Mouse (Mus musculus) liver, embryonic 14.5 days (tissue): ENCODE results near the gene Gm3854. TPM values are rescaled to one million over a fixed set of nuclear protein-coding genes. Genes with fewer than 3 reads are reported as not detected.
"Not testable (repeated sequence)": the region's sequence is repeated elsewhere in the genome, so short reads cannot be mapped to it uniquely, and the experiment has no call there.

Source experiments
- ATAC-seq: fragments of 200-750 bp; cut with Nextera tagmentation; 2 replicates; pipeline ENCODE4 v1.8.0; 2017; ENCODE audit warnings: moderate number of reproducible peaks, mild to moderate bottlenecking, moderate library complexity; ENCODE audit not compliant: insufficient read depth
- DNase-seq, 3 experiments: peaks; one replicate each; pipeline ENCODE4 v3.0.0-alpha.2; 2012 to 2013; ENCODE audit warnings: low read depth in 3 of 3, low spot score in 3 of 3
- H3K27ac ChIP-seq: fragments of 300-500 bp; sonication (generic); 2 replicates; pipeline ENCODE4 v1.5.1; 2014; ENCODE audit warnings: moderate library complexity, mild to moderate bottlenecking, control low read depth, inconsistent platforms
- H3K27me3 ChIP-seq: fragments of 300-500 bp; sonication (generic); 2 replicates; pipeline ENCODE4 v1.6.1; 2014; ENCODE audit warnings: mild to moderate bottlenecking, low read length, moderate library complexity; ENCODE audit not compliant: control insufficient read depth, insufficient read depth
- H3K36me3 ChIP-seq: fragments of 300-500 bp; sonication (generic); replicated peaks from 2 replicates; pipeline ENCODE4 v1.6.1; 2014; ENCODE audit warnings: low read depth; ENCODE audit not compliant: control insufficient read depth, insufficient read depth
- H3K4me1 ChIP-seq, 2 experiments: fragments of 200-500 bp in 1 of 2; fragments of 300-500 bp in 1 of 2; sonication (generic) in 1 of 2; replicated peaks; 2 replicates each; pipeline ENCODE4 v1.6.1; 2012 to 2014; ENCODE audit warnings: antibody characterized with exemption in 1 of 2, inconsistent platforms in 1 of 2, low read length in 1 of 2; ENCODE audit not compliant: control insufficient read depth in 2 of 2, insufficient read depth in 2 of 2
- H3K4me2 ChIP-seq: fragments of 300-500 bp; sonication (generic); 2 replicates; pipeline ENCODE4 v1.6.1; 2014; ENCODE audit warnings: low read depth, mild to moderate bottlenecking, control low read depth, moderate library complexity
- H3K4me3 ChIP-seq, 2 experiments: fragments of 200-500 bp in 1 of 2; fragments of 300-500 bp in 1 of 2; sonication (generic) in 1 of 2; 2 replicates each; pipeline ENCODE4 v1.5.1; 2012 to 2014; ENCODE audit warnings: low read depth in 2 of 2, low read length in 2 of 2, mild to moderate bottlenecking in 2 of 2, control low read depth in 1 of 2, inconsistent platforms in 1 of 2, moderate library complexity in 1 of 2; ENCODE audit not compliant: insufficient read depth in 1 of 2
- H3K9ac ChIP-seq: fragments of 300-500 bp; sonication (generic); replicated peaks from 2 replicates; pipeline ENCODE4 v1.6.1; 2014; ENCODE audit warnings: mild to moderate bottlenecking, control low read depth, moderate library complexity
- H3K9me3 ChIP-seq: fragments of 300-500 bp; sonication (generic); 2 replicates; pipeline ENCODE4 v1.6.1; 2016; ENCODE audit warnings: low read length, mixed read lengths; ENCODE audit not compliant: control insufficient read depth
- CTCF ChIP-seq: IDR thresholded peaks from 2 replicates; pipeline ENCODE4 v1.5.1; 2016; ENCODE audit warnings: antibody characterized with exemption, low read depth, control low read depth
- EP300 ChIP-seq: IDR thresholded peaks from 2 replicates; pipeline ENCODE4 v1.6.1; 2016; ENCODE audit warnings: antibody characterized with exemption, low read depth
- WGBS: fragments of 180-500 bp; shearing (Covaris S2); extraction: QIAGEN DNeasy Blood & Tissue Kit; methylation state at CpG from one replicate; pipeline ENCODE4 v1.1.7; 2014; ENCODE audit not compliant: insufficient replicate concordance; 5-methylcytosine and 5-hydroxymethylcytosine counted together
- polyA plus RNA-seq, 2 experiments: library from polyadenylated mRNA; depleted of rRNA in 1 of 2; stranded (reverse) in 1 of 2; unstranded in 1 of 2; fragments of >200 nt; fragmentation: Nextera tagmentation in 1 of 2; extraction: Ambion mirVana in 1 of 2; gene quantifications; 2 replicates each; pipeline versions ENCODE4 v1.2.1 to v1.2.3; 2012 to 2014

The Gm3854 gene
- polyA plus RNA-seq, 2 experiments: 0.06 to 0.20 TPM

GRCm38 (mm10) chr7:6361756-6362155 lies 18.2 kb downstream of the Gm3854 start:
- H3K4me1 ChIP-seq: peaks cover 26 to 32% of the 10 kb centered on the region in 2 experiments
- no peak overlapping the region for H3K27ac ChIP-seq
- peak overlapping the region; percentile 38 for H3K9ac ChIP-seq
- WGBS: 23% methylated on average over 7 of the region's 7 CpGs
- no peaks in the 10 kb centered on the region for H3K9me3 ChIP-seq
- H3K36me3 ChIP-seq: no peaks in the 10 kb centered on the region
- DNase-seq (no peak), ATAC-seq (no peak)
- H3K27me3 ChIP-seq: no peaks in the 10 kb centered on the region
- peak overlapping the region; percentile 69 for H3K4me2 ChIP-seq
- peak overlapping the region; percentile 63 to 73 for H3K4me3 ChIP-seq
- no peak for TF ChIP-seq CTCF
- TF ChIP-seq EP300: no peak

DNA sequence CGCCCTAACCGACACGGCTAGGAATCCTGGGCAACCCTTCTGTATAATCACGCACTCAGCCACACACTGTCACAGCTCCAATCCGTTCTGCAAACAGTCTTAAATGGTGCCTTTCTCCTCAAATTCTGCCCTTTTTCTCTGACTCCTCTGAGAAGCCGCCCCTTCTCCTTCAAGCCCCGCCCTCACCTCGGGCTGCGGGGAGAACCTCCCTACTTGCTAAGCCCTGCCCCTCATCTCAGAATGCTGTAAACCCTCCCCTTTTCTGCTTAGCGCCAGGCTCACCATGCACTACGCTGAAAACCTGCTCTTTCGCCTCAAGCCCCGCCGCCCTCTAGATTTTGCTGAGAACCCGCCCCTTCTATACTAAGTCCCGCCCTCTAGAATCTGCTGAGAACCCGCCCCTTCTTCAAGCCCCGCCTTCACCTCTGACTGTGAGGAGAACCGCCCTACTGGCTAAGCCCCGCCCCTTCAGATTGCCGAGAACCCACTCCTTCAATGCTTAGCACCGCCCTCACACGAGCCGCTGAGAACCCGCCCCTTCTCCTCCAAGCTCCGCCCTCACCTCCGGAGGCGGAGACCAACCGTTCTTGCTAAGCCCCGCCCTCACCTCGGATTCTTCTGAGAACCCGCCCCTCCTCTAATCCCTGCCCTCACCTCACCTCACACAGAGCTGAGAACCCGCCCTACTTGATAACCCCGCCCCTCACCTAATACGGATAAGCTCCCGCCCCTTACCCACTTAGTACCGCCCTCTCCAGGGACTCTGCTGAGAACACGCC lies 18.9 kb downstream of the Gm3854 start:
- peak overlapping the region; percentile 63 to 73 for H3K4me3 ChIP-seq
- peak; percentile 84 for ATAC-seq
- H3K36me3 ChIP-seq: no peaks in the 10 kb centered on the region
- H3K4me1 ChIP-seq: peaks cover 32 to 38% of the 10 kb centered on the region in 2 experiments
- peak; percentile 83 to 92 (median 89) for DNase-seq
- peak overlapping the region; percentile 38 for H3K9ac ChIP-seq
- no peak for TF ChIP-seq CTCF
- TF ChIP-seq EP300: no peak
- peak overlapping the region; percentile 69 for H3K4me2 ChIP-seq
- no peaks in the 10 kb centered on the region for H3K27me3 ChIP-seq
- WGBS: under 1% methylated on average over 36 of the region's 38 CpGs
- peak overlapping the region; percentile 38 for H3K27ac ChIP-seq
- no peaks in the 10 kb centered on the region for H3K9me3 ChIP-seq

- DNase-seq: peak; percentile 79 to 89 (median 81)
- H3K9ac ChIP-seq: peak within 1 kb of the TSS; percentile 41
- TF ChIP-seq CTCF: peak; percentile 57
- no peak for TF ChIP-seq EP300
- peaks cover 35 to 41% of the 10 kb centered on the region in 2 experiments for H3K4me1 ChIP-seq
- peak within 1 kb of the TSS; percentile 38 for H3K27ac ChIP-seq
- H3K9me3 ChIP-seq: no peaks in the 10 kb centered on the region
- no peaks in the 10 kb centered on the region for H3K36me3 ChIP-seq
- H3K4me2 ChIP-seq: peak within 1 kb of the TSS; percentile 69
- under 1% methylated on average over 23 of the region's 23 CpGs for WGBS
- H3K27me3 ChIP-seq: no peaks in the 10 kb centered on the region
- peak; percentile 75 for ATAC-seq
- peak within 1 kb of the TSS; percentile 63 to 73 for H3K4me3 ChIP-seq
Observed at GRCm38 (mm10) chr7:6363047-6363488, 19.5 kb downstream of the Gm3854 start, which contains the start of gene Zfp78. TSS of gene Zfp78 (plus strand) at chr7:6363280.

DNA sequence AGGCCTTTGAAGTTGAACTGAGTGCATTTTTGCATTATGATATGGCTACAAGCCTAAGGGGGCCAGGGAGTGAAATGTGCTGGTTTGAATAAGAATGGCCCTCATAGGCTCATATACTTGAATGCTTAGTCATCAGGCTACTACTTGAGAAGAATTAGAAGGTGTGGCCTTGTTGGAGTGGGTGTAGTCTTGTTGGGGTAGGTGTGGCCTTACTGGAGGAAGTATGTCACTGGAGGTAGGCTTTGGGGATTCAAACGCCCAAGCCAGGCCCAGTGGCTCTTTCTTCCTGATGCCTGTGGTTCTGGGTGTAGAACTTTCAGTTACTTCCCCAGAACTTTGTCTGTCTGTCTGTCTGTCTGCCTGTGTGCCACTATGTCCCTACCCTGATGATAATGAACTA lies 21.2 kb downstream of the Gm3854 start:
- no peak for DNase-seq
- Histone ChIP-seq H3K27ac (no peak overlapping the region), H3K4me1 (peaks cover 35 to 45% of the 10 kb centered on the region in 2 experiments), H3K9me3 (no peaks in the 10 kb centered on the region), H3K36me3 (no peaks in the 10 kb centered on the region), H3K9ac (no peak overlapping the region), H3K4me3 (no peak overlapping the region), H3K4me2 (no peak overlapping the region), H3K27me3 (no peaks in the 10 kb centered on the region)
- TF ChIP-seq EP300 (no peak), CTCF (no peak)
- no peak for ATAC-seq
- 35% methylated on average over 1 of the region's 1 CpGs for WGBS

GRCm38 (mm10) chr7:6367185-6367584 lies 23.6 kb downstream of the Gm3854 start:
- peaks cover 26 to 28% of the 10 kb centered on the region in 2 experiments for H3K4me1 ChIP-seq
- H3K4me2 ChIP-seq: peak overlapping the region; percentile 47
- no peaks in the 10 kb centered on the region for H3K9me3 ChIP-seq
- peak; percentile 76 for TF ChIP-seq EP300
- TF ChIP-seq CTCF: no peak
- H3K36me3 ChIP-seq: no peaks in the 10 kb centered on the region
- H3K27me3 ChIP-seq: no peaks in the 10 kb centered on the region
- no peak overlapping the region for H3K4me3 ChIP-seq
- H3K27ac ChIP-seq: peak overlapping the region; percentile 75
- WGBS: 20% methylated on average over 5 of the region's 5 CpGs
- DNase-seq: peak; percentile 42 to 60 (median 53)
- H3K9ac ChIP-seq: no peak overlapping the region
- ATAC-seq: peak; percentile 18

GRCm38 (mm10) chr7:6368146-6368545 lies 24.6 kb downstream of the Gm3854 start:
- WGBS: 78% methylated on average over 5 of the region's 5 CpGs
- not testable (repeated sequence) for H3K4me2 ChIP-seq, DNase-seq, ATAC-seq, H3K4me3 ChIP-seq, H3K9me3 ChIP-seq, H3K27me3 ChIP-seq, H3K36me3 ChIP-seq, H3K27ac ChIP-seq, H3K9ac ChIP-seq
- peaks cover 26 to 27% of the 10 kb centered on the region in 2 experiments for H3K4me1 ChIP-seq
